Mouse (Mus musculus): ENCODE data around the gene Zfp143. TPM values are rescaled to one million over a fixed set of nuclear protein-coding genes. Genes with fewer than 3 reads are reported as not detected.

Gene Zfp143
- polyA plus RNA-seq, 1 experiment, result 24.1 TPM

DNA sequence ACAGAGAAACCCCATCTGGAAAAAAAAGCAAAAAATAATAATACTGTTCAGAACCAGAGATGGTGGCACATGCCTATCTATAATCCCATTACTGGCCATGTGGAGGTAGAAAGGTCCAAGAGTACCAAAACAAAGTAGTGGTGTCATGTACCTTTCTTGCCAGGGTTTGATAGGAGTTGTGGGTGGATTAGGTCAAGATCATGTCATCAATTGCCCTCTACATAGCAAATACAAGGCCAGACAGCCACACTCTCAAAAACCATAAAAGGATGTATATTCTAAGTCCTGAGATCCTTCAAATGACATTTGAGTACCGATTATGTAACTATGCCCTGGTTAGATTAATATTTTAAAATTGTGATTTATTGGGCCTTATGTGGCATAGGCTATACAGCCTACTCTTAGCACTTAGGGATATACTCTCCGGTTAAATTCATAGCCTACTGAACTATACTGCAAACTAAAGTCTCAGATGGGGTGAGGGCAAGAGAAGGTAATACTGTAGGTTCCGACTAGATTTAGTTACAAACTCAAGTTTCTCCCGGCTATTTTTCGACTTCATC is 830 bp upstream of the Zfp143 start:
- TF ChIP-seq CTCF (IDR thresholded peaks at IDR 0.05; ENCODE audit: borderline replicate concordance, extremely low read depth, insufficient read depth, insufficient read length), result no peak
- no peak for TF ChIP-seq POLR2A (IDR thresholded peaks at IDR 0.05; ENCODE audit: borderline replicate concordance, extremely low read depth, insufficient read depth, insufficient read length, poor library complexity, severe bottlenecking)
- no peak for DNase-seq (ENCODE audit: low read depth)

DNA sequence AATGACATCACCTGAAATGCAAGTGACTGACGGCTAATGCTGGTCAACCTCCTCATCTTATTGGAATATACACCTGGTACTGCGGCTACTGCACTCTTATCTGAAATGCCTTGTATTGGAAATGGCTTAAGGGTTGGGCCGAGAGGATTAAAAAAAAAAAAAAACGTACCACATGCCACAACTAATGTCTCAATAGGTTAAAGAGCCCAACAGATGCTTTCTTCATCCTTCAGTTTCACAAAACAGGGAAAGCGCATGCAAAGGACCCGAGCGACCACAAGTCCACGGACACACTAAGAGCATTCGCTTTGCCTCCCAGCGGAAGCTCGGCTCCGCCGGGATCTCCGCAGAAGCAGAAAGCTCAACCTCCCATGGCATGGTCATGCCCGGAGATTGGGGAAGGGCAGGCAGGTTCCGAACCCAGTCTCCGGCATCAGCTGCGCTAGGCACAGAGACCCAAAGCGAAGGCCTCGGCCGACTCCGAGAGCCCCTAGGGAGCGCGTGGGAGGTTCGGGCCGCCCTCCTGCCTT is 283 bp upstream of the Zfp143 start:
- no peak for TF ChIP-seq CTCF (IDR thresholded peaks at IDR 0.05; ENCODE audit: borderline replicate concordance, extremely low read depth, insufficient read depth, insufficient read length)
- TF ChIP-seq POLR2A (IDR thresholded peaks at IDR 0.05; ENCODE audit: borderline replicate concordance, extremely low read depth, insufficient read depth, insufficient read length, poor library complexity, severe bottlenecking), result no peak
- no peak for DNase-seq (ENCODE audit: low read depth)

DNA sequence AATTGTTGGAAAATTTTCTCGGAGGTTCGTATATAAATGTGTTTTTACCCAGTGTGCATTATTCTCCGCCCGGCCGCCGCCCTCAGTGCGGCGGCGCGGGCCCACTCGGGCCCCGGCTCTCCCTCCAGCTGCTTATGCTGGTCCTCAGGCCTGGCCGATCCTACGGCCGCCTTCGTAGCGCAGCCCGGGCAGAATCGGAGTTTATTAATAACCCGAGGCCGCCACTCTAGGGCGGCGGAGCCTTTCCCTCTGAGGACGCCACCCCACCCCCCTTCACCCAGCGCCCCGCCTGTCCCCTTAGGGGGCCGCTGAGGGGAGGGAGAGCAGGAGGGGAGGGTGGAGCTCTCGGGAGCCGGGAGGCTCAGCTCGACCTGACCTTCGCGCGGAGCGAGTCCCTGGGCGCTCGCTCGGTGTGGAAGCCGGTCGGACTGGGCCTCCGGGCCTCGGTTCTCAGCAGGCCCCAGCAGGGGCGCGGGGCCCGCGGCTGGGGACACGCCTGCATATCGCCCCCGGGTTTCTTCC is 796 bp downstream of the Zfp143 start:
- TF ChIP-seq CTCF (IDR thresholded peaks at IDR 0.05; ENCODE audit: borderline replicate concordance, extremely low read depth, insufficient read depth, insufficient read length) (no peak), POLR2A (IDR thresholded peaks at IDR 0.05; ENCODE audit: borderline replicate concordance, extremely low read depth, insufficient read depth, insufficient read length, poor library complexity, severe bottlenecking) (peak; percentile 96)
- DNase-seq (ENCODE audit: low read depth), result peak; percentile 94

DNA sequence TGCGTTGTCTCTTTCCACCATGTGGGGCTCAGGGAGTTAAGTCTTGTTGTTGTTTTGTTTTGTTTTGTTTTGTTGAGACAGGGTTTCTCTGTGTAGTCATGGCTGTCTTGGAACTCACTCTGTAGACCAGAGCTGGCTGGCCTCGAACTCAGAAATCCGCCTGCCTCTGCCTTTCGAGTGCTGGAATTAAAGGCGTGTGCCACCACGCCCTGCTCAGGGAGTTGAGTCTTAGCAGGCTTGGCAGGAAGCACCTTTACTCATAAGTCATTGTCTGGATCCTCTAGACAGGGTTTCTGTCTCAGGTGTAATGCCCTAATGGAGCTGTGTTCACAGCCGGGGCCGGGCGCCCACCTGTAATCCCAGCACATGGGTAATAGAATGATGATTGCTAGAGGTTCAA is 2.7 kb downstream of the Zfp143 start:
- no peak for DNase-seq (ENCODE audit: low read depth)
- TF ChIP-seq POLR2A (IDR thresholded peaks at IDR 0.05; ENCODE audit: borderline replicate concordance, extremely low read depth, insufficient read depth, insufficient read length, poor library complexity, severe bottlenecking) (no peak), CTCF (IDR thresholded peaks at IDR 0.05; ENCODE audit: borderline replicate concordance, extremely low read depth, insufficient read depth, insufficient read length) (no peak)

DNA sequence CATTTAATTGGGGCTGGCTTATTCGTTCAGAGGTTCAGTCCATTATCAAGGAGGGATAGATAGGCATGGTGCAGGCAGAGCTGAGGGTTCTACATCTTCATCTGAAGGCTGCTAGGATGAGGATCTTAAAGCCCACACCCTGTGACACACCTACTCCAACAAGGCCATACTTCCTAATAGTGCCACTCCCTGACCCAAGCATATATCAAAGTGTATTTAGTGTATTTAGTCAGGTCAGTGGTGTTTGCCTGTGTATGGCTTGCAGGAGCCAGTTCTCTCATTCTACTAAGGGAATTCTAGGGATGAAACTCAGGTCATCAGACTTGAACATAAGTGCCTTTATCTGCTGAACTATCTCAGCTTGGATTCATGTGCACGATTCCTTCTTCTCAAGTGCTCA is 8.1 kb downstream of the Zfp143 start:
- TF ChIP-seq CTCF (IDR thresholded peaks at IDR 0.05; ENCODE audit: borderline replicate concordance, extremely low read depth, insufficient read depth, insufficient read length), result no peak
- TF ChIP-seq POLR2A (IDR thresholded peaks at IDR 0.05; ENCODE audit: borderline replicate concordance, extremely low read depth, insufficient read depth, insufficient read length, poor library complexity, severe bottlenecking), result no peak
- no peak for DNase-seq (ENCODE audit: low read depth)

DNA sequence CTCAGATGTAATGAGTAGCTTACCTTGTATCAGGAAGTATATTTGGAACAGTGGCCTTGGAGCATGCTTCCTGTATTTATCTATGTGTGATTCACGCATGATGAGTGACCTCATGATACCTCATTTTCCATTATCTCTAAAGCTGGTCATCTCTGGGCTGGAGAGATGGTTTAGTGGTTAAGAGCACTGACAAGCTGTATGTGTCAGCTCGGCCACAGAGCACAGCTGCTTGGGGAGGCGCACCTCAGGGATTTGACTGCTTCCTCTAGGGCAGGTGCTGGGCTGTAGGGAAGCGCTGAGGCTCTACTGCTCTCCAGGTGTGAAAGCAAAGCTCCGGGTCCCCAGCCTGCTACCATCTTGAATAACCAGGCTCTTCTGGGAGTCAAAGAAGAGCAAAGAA is 17.2 kb downstream of the Zfp143 start:
- DNase-seq (ENCODE audit: low read depth), result no peak
- no peak for TF ChIP-seq CTCF (IDR thresholded peaks at IDR 0.05; ENCODE audit: borderline replicate concordance, extremely low read depth, insufficient read depth, insufficient read length)
- TF ChIP-seq POLR2A (IDR thresholded peaks at IDR 0.05; ENCODE audit: borderline replicate concordance, extremely low read depth, insufficient read depth, insufficient read length, poor library complexity, severe bottlenecking), result no peak

DNA sequence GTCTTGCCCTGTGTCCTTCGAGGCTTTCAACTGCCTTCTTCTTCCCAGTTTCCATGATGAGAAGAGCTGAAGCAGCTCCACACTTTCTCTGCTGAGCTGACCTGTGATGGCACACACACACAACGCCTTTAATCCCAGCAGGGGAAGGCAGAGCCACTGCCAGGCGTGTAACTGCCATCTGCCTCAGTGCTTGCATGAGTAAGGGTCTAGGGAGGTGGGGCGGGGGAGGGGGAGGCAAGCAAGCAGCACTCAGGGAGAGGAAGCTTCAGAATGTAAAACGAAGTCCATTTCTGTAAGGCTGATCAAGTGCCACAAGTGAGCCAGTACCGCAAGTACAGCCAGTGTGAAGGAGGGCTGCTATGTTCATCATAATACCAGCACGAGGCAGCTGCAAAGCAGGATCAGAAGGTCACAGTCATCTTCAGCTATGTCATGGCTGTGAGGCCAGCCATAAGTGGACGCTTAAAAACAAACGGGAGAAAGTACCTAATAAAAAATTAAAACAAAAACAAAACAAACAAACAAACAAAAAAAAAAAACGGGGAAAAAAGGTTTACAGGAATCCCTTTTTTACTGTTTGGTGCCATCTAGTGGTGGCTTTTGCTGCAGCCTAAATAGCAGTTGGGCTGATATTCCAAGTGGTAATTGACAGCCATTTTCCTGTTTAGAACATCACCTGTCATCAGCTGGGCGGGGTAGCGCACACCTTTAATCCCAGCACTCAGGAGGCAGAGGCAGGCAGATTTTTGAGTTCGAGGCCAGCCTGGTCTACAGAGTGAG is 22.6 kb downstream of the Zfp143 start:
- DNase-seq (ENCODE audit: low read depth), result peak; percentile 85
- TF ChIP-seq POLR2A (IDR thresholded peaks at IDR 0.05; ENCODE audit: borderline replicate concordance, extremely low read depth, insufficient read depth, insufficient read length, poor library complexity, severe bottlenecking) (no peak), CTCF (IDR thresholded peaks at IDR 0.05; ENCODE audit: borderline replicate concordance, extremely low read depth, insufficient read depth, insufficient read length) (peak; percentile 58; the same call in 1 of the 2 replicates)

DNA sequence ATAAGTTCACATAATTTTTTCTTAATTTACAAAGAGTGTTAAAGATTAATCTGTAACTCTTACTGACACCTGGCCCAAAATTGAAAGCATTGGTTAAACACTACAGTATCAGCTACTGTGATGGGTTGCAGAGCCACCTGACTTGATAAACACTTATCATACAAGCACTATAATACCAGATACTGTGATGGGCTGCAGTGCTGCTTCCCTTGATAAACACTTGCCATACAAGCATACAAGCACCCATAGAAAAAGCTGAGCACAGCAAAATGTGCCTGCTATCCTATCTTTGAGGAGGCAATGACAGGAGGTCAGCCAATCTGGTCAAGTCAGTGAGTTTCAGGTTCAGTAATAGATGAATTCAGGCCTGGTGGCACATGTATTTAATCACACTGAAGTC is 24.2 kb downstream of the Zfp143 start:
- DNase-seq (ENCODE audit: low read depth), result no peak
- no peak for TF ChIP-seq POLR2A (IDR thresholded peaks at IDR 0.05; ENCODE audit: borderline replicate concordance, extremely low read depth, insufficient read depth, insufficient read length, poor library complexity, severe bottlenecking)
- TF ChIP-seq CTCF (IDR thresholded peaks at IDR 0.05; ENCODE audit: borderline replicate concordance, extremely low read depth, insufficient read depth, insufficient read length), result no peak

DNA sequence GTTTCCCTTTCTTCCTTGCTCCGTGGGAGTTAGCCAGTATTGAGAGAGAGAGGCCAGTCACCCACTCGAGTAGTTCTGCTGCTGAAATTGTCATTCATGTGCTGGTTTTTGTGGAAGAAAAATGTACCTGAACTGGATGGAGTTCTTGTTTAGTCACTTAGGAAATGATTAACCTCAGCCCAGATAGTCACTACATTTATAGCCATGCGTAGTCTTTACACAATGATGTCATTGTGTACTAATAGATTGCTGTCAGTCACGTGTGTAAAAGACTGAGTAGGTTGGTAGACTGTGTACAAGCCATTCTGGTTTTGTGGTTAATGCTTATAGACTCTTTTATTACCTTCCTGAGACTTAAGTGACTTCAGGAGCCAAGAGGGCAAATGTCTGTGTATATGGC is 26.9 kb downstream of the Zfp143 start:
- DNase-seq (ENCODE audit: low read depth), result no peak
- TF ChIP-seq POLR2A (IDR thresholded peaks at IDR 0.05; ENCODE audit: borderline replicate concordance, extremely low read depth, insufficient read depth, insufficient read length, poor library complexity, severe bottlenecking) (no peak), CTCF (IDR thresholded peaks at IDR 0.05; ENCODE audit: borderline replicate concordance, extremely low read depth, insufficient read depth, insufficient read length) (no peak)

DNA sequence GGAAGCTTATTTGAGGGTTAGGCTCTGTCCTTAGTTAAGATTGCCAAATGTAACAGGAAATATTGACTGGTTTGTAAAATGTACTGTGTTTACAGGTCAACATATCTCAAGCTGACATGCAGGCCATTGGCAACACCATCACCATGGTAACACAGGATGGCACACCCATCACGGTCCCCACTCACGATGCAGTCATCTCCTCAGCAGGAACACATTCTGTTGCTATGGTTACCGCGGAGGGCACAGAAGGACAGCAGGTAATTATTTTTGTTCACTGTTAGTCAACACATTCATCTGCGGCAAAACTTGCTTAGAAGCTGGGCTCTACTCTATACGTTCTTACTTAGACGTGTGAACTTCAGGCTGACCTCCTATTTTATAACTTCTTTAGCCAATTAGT is 30.7 kb downstream of the Zfp143 start:
- TF ChIP-seq POLR2A (IDR thresholded peaks at IDR 0.05; ENCODE audit: borderline replicate concordance, extremely low read depth, insufficient read depth, insufficient read length, poor library complexity, severe bottlenecking) (no peak), CTCF (IDR thresholded peaks at IDR 0.05; ENCODE audit: borderline replicate concordance, extremely low read depth, insufficient read depth, insufficient read length) (no peak)
- peak; percentile 68 for DNase-seq (ENCODE audit: low read depth)

DNA sequence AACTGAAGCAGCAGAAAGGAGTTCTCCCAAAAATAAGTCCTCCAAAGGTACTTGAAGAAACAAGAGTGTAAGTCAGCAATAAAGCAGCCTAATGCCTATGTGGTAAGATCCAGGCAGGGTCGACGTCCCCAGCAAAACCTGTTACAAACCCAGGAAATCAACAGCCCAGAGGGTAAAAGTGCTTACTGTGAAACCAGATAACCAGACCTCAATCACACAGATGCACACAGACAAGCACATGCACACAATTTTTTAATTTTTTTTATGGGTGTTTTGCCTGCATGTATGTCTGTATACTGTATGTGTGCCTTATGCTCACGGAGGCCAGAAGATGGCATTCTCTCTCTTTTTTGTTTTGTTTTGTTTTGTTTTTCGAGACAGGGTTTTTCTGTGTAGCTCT is 35.3 kb downstream of the Zfp143 start:
- TF ChIP-seq CTCF (IDR thresholded peaks at IDR 0.05; ENCODE audit: borderline replicate concordance, extremely low read depth, insufficient read depth, insufficient read length) (no peak), POLR2A (IDR thresholded peaks at IDR 0.05; ENCODE audit: borderline replicate concordance, extremely low read depth, insufficient read depth, insufficient read length, poor library complexity, severe bottlenecking) (no peak)
- no peak for DNase-seq (ENCODE audit: low read depth)

All from brain, embryonic 14.5 days (tissue).